Mouse (Mus musculus) adrenal gland, adult 18-20 months (tissue): ENCODE measurements around the gene Olfr1359. TPM values are rescaled to one million over a fixed set of nuclear protein-coding genes. Genes with fewer than 3 reads are reported as not detected.
"Not testable (repeated sequence)": the region's sequence is repeated elsewhere in the genome, so short reads cannot be mapped to it uniquely, and the experiment has no call there.

Source experiments
- DNase-seq, 2 experiments: peaks; one replicate each; pipeline ENCODE4 v3.0.0; 2021 to 2022; ENCODE audit warnings: low spot score in 2 of 2
- total RNA-seq, 2 experiments: library from RNA; stranded (reverse); gene quantifications; 1 replicate in 1 of 2; 2 replicates in 1 of 2; pipeline ENCODE4 v1.2.3; 2021

Olfr1359 gene
- total RNA-seq, 2 experiments from 2014 or later = not detected

GRCm38 (mm10) chr13:21722993-21723836, 25.3 kb downstream of the Olfr1359 start:
- DNase-seq = no peak

GRCm38 (mm10) chr13:21727948-21728572, 30.1 kb downstream of the Olfr1359 start:
- DNase-seq = no peak

- no peak for DNase-seq
Measured at GRCm38 (mm10) chr13:21729544-21729943, 31.6 kb downstream of the Olfr1359 start.

- no peak for DNase-seq
Measured at GRCm38 (mm10) chr13:21733466-21733865, 35.6 kb downstream of the Olfr1359 start.

GRCm38 (mm10) chr13:21734010-21734905, 36.3 kb downstream of the Olfr1359 start:
- DNase-seq = peak; percentile 50 to 67

- peak; percentile 48 to 49 for DNase-seq
Measured at GRCm38 (mm10) chr13:21734906-21735767, 37.2 kb downstream of the Olfr1359 start, which contains the start of gene Hist1h4j. TSS of gene Hist1h4j (plus strand) at chr13:21735064.

- DNase-seq = no peak
Measured at GRCm38 (mm10) chr13:21745006-21745405, 47.1 kb downstream of the Olfr1359 start.

- no peak for DNase-seq
Measured at GRCm38 (mm10) chr13:21749387-21750158, 51.7 kb downstream of the Olfr1359 start.

GRCm38 (mm10) chr13:21750159-21751017, 52.5 kb downstream of the Olfr1359 start, which contains the start of gene Hist1h4k:
TSS of gene Hist1h4k (minus strand) at chr13:21750505.
- peak; percentile 69 to 76 for DNase-seq

- no peak for DNase-seq
Measured at GRCm38 (mm10) chr13:21751417-21751816, 53.5 kb downstream of the Olfr1359 start.

GRCm38 (mm10) chr13:21751827-21752226, 53.9 kb downstream of the Olfr1359 start:
- DNase-seq = no peak

GRCm38 (mm10) chr13:21752356-21752755, 54.4 kb downstream of the Olfr1359 start:
- no peak for DNase-seq

- no peak for DNase-seq
Measured at GRCm38 (mm10) chr13:21753051-21753523, 55.2 kb downstream of the Olfr1359 start.

GRCm38 (mm10) chr13:21753524-21754285, 55.8 kb downstream of the Olfr1359 start, which contains the start of the genes Hist1h2ak and Hist1h2bn:
TSS of gene Hist1h2ak (minus strand) at chr13:21753827.
TSS of gene Hist1h2bn (plus strand) at chr13:21754123.
- peak; percentile 26 to 54 for DNase-seq

GRCm38 (mm10) chr13:21754294-21755001, 56.5 kb downstream of the Olfr1359 start:
- DNase-seq = not testable (repeated sequence)

- no peak for DNase-seq
Measured at GRCm38 (mm10) chr13:21755707-21756106, 57.8 kb downstream of the Olfr1359 start.
